Mouse (Mus musculus): Measurements from ENCODE around the gene Ganab.

GRCm38 (mm10) chr19:8851639-8852038, 46.2 kb upstream of the Ganab start:
- no peak for TF ChIP-seq CTCF (IDR thresholded peaks at IDR 0.05; ENCODE audit: borderline replicate concordance, insufficient read depth, low read length)
- TF ChIP-seq POLR2A (IDR thresholded peaks at IDR 0.05; ENCODE audit: low read depth, low read length), result no peak
